Mouse (Mus musculus): ENCODE results near the gene Dgat2l6.
A peak's percentile ranks its signal among the peaks of the same experiment; 100 is the strongest.

The Dgat2l6 gene

DNA sequence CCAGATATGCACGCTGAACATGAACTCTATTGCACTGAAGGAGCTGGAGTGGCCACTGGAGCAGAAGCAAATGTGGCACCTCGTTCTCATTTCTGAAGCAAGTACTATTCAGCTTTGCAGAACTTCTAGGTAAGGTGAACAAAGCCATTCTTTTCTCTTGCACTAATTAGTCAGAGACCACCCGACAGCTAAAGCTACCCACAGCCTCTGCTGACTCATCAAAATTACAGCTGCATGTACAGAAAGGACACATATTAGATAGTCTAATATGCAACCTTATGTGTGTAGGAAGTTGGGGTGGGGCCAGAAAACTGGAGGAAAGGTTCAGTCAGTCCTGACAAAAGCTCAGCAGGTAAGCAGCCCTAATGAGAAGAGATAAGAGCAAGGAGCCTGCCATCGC, at the start of gene Dgat2l6:
TSS of gene Dgat2l6 (plus strand) at position 368 of the 400 bp plus-strand sequence.
- no peak for DNase-seq (ENCODE audit: low read depth)

DNA sequence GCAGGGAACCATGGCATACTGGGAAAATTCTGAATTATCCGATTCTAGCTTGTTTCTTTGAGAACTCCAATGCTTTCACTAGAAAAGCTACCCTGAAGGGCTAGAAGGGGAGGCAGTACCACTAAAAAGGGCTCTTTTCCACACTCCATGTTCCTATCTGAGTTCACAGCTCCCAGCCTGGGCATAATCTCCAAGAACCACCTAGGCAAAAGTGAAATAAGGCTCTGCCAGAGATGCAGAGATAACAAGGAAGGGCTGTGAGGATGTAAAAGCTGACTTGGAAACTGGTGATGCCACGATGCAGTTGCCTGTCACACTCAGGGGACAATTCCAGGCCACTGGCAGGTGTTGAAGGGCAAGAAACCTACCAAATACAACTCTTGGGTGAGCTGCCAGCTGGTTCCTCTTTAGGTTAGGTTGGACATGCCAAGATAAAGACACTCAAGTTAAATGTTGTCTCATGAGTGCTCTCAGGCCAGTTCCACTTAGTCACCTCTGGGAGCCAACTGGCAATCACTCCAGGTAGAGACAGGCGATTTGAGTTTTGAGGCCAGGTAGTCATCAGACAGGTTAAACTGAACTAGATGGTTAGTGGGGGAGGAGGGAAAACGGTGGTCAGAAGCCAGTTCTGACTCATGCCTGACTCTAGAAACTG, 48.9 kb upstream of the Dgat2l6 start:
- no peak for DNase-seq (ENCODE audit: low read depth)

DNA sequence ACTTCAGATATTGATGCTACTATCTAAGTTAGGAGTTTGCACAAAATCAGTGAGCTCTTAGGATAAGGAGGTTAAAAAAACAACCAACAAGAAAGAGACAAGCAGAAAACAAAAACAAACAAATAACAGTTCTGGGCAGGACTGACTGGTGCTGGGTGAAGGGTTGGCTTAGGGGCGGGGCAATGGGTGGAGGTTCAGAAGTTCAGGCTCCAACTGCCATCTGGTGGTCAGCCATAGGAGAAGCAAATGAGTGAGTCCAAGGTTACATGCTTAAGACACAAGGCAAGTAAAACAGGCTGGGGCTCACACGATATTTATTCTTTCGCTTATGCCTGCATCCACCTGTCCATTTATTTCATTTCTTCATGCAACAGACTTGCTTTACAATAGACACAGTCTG, 44.3 kb upstream of the Dgat2l6 start:
- DNase-seq (ENCODE audit: low read depth) = peak; percentile 75

DNA sequence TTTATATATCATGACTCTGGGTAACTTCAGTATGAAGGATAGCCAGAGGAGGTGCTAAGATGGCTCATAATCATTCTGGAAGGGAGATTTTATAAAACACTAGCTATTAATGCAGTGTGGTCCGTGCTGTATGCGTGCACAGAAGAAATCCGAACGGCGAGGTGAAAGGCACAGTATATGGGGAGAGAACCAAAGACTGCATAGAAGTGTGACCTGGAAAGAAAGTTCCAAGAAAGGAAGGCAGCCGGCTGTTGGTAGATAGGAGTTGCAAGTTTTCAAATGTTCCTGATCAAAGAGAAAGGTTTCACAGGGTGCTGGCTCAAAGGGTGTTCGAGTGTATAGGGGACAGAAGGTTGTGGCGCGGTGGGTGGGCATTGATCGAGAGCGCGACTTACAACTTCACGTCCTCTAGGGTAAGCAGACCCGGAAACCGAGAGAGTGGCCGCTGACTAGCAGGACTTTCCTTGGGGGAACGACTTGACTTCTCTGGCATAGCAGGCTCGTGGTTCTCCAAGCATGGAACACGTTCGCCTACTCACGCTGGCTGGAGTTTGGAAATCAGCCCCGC, 31.1 kb upstream of the Dgat2l6 start:
- DNase-seq (ENCODE audit: low read depth) = no peak

DNA sequence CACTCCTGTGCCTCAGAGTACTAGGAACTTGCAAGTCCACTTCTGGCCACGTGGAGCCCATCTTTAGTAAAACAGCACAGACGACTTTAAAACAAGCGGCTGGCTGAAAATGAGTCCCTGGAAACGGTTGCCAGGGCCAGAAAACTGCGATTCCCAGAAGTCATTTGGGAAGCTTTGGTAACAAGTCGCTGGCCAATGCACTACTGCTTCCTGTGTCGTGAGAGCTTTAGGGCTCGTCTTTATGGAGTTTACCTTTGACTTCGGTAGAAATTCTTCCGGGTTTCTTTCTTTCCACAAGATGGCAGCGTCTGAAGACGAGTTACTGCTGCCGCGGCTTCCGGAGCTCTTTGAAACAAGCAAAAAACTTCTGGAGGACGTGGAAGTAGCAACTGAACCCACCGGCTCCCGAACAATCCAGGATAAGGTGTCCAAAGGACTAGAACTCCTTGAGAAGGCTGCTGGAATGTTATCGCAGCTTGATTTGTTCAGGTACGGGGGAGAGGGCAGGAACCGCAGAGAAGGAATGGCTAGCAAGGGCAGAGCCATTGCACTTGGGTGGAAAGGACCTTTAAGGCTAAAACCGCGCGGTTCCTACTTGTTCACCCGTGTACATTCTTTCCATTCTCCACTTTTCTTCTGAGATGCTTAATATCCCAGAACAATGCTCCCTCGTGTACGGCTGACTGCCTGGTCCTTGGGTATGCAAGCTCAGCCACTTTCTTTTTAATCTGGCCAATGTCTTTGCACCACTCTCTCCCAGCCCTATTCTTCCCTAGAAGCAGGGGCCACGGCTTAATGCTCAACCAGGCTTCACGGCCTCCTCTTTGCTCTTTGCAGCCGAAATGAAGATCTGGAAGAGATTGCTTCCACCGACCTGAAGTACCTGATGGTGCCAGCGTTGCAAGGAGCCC, 30.3 kb upstream of the Dgat2l6 start, which contains the start of gene Igbp1:
TSS of gene Igbp1 (plus strand) at position 224 of the 911 bp plus-strand sequence.
- peak; percentile 86 for DNase-seq (ENCODE audit: low read depth)

DNA sequence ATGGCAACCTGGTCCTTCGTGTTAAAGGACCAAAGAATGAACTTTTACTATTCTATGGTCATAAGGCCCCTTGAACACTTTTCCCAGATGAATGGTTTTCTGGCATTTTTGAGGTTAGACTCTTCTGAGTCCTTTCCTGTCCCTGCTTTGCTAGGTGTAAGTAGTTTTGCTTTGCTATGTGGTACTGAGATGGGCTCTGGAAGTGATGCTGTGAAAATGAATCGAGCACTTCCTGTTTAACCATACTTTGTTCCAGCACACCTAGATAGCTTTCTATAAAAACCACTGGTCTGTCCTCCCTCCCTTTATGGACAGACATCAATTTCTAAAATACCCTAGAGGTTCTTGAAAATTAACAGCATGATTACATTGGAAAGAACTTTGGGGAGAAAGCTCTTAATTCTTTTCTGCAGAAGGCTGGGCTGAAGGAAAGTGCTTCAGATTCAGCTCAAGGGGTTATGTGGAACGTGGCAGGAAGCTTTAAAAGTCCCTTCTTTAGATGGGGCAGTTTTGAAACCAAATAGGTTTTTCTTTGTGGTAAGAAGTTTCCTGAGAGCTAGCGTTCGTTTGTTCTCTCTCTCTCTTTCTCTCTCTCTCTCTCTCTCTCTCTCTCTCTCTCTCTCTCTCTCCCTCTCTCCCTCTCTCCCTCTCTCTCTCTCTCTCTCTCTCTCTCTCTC, 20.3 kb upstream of the Dgat2l6 start:
- peak; percentile 39 for DNase-seq (ENCODE audit: low read depth)

DNA sequence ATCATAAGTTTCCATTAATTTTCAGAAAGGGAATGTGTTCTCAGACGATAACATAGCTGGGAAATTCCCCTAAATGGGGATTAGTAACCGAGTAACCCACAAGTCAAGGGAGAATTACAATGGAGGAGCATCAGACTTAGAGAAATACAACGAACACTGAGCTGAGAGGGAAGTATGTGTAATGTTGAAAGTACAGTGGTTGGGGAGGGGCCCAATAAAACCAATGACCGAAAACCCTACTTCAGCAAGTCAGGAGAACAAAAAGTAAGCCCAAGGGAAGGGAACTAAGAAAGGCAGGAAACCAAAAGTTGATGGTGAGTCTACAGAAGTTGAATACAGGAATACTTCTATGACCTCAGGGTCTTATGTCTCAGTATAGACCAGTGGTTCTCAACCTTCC, 16.5 kb upstream of the Dgat2l6 start:
- no peak for DNase-seq (ENCODE audit: low read depth)

DNA sequence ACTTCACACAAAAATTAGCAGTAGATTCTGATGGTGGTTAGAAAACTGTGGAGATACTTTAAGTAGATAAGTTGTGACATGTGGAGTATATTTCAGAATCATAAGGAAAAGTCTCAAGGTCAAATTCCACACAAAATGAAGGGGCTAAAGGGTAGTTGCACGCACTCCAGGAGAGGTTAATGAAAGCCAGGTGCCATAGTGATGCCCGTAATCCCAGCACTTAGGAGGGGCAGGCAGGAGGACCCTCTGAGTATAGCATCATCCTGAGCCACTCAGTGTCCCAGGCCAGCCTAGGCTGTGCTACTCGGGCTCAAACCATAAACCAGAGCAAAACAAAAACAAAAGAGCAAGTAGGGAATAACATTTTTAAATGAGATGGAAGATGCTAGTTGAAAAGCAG, 14.7 kb upstream of the Dgat2l6 start:
- no peak for DNase-seq (ENCODE audit: low read depth)

DNA sequence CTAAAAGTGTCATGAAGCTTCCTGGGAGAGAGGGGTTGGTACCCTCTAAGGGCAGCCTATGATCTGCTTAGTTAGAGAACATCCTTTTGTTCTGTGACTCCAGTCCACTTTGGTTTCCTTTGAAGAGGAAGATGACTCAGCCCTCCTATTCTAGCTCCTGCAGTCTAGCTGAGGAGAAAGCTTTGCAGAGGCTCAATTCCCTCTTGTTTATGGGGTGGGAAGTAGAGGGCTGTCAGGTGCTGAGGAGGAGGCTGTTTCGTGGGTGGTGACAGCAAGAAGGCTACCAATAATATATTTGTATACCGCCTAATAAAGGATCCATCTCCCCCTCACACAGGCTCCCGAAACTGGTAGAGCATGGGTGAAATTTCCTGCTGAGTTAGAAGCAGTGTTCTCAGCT, 8.0 kb upstream of the Dgat2l6 start:
- no peak for DNase-seq (ENCODE audit: low read depth)

DNA sequence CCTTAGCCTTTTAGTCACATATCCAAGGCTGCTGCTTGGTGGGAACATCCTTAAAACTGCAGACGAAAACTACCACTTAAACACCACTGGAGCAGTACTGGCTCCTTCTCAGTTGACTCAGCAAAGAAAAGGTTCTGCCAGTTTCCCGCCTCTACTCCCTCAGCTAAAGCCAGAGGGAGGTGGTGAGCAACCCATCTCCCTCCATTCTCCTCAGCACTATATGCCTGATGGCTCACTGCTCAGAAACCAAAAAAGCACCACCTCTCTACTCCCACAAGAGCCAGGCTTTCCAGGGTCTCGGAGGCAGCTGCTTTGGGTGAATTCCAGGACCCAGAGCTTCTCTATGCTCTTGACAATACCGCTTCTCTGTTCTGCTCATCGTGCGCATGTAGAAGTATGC, 7.0 kb upstream of the Dgat2l6 start:
- DNase-seq (ENCODE audit: low read depth) = no peak

DNA sequence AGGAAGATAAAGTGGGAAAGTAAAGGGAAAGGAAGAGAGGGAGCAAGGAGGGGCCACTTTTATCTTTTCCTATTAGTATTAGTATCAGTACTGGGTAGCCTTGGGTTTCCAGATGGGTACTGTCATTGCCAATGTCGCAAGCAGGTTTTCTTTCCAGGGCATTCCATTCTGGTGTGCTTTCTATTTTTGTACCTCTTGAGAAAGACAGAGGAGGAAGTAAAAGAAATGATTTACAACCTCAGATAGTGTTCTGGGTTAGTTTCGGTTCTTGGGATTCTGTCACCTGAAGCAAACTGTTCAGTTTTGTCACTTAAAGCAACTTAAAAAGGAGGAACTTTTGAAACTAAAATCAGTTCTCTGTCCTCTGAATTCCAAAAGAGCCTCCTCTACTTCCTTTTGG, 6.1 kb upstream of the Dgat2l6 start:
- no peak for DNase-seq (ENCODE audit: low read depth)

DNA sequence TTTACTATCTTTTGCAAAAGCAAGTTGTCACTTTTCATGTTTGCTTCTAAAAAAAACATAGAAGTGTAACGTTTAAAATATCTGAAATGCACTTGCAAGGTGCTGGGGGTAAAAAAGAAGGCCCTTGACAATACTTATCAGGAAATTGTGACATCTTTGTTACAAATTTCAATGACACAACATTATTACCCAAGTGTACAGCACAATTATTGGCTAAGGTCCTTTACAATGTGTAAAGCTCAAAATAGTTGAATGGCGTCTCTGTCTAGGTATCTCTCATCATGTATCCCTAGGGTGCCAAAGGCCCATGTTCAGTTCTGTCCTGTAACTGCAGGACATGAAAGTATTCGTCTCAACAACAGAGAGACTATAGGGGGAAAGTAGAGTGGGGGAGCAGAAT, 31.4 kb downstream of the Dgat2l6 start:
- DNase-seq (ENCODE audit: low read depth) = no peak

DNA sequence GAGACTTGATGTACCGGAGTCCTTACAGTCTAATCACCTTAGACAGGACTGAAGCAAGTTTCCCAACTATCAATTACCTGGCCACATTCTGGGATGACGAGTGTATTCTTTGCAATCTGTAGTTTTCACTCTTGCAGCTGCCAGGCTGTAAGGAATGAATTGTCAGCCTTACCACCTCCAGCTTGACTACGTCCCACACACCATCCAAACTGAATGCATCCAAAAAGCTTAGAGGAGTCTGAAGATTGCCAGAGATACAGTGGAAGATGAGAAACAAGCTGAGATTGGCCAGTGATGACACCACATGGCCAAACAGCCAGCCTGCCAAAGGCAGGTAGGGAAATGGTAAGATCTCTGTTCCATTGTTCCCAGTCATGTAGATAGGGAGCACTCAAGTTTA, 41.1 kb downstream of the Dgat2l6 start:
- no peak for DNase-seq (ENCODE audit: low read depth)

DNA sequence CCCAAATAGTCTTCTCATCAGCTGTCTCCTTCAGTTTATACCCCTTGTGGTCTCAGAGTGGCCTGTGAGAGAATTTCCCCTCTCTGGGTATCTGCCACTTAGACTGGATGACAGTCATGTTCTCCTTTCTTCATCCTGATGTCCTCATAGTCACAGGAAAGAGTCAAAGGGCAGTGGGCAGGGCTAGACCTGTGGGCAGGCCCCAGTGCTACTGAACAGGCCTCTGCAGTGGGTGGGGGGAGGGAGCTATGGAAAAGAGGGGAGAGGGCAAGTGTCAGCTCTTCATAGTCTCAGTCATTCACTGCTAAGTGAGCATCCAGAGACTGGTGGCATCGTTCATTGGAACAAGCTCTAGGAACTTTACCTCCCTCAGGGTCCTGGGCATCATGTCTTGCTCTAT, 47.3 kb downstream of the Dgat2l6 start, which contains the start of gene Awat1:
TSS of gene Awat1 (plus strand) at position 301 of the 400 bp plus-strand sequence.
- DNase-seq (ENCODE audit: low read depth) = no peak

DNA sequence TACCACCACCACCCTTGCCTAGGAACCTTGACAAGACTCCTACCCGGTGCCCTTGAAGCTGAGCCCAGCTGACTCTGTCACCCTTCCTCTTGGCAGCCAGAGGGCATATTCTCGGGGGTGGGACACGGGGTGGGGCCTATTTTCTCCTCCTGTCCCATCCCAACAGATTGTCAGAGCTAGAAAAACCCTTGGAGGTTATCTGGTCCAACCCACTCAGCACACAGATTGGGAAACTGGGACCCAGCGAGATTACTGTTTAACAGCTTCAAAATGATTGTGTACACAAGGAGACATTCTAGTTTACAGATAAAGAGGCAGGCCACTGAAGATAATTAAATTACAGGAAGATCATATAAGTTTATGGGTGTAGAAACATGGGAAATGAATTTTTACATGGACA, 70.2 kb downstream of the Dgat2l6 start, which contains the start of gene P2ry4:
TSS of gene P2ry4 (minus strand) at position 79 of the 400 bp plus-strand sequence.
- DNase-seq (ENCODE audit: low read depth) = no peak

All from induced T-regulatory cell, adult 2 months (primary cell).